Mouse (Mus musculus) embryonic facial prominence, embryonic 13.5 days (tissue): ENCODE data around the gene Aasdh. TPM values are rescaled to one million over a fixed set of nuclear protein-coding genes. Genes with fewer than 3 reads are reported as not detected.

ENCODE experiments used
- ATAC-seq: fragments of 200-750 bp; cut with Nextera tagmentation; 2 replicates; pipeline ENCODE4 v1.8.0; 2017; ENCODE audit warnings: low read depth; ENCODE audit not compliant: insufficient number of reproducible peaks, insufficient read depth, low FRiP score, low TSS enrichment
- H3K27ac ChIP-seq: fragments of 300-500 bp; sonication (generic); 2 replicates; pipeline ENCODE4 v1.5.1; 2015; ENCODE audit warnings: moderate library complexity, mild to moderate bottlenecking, inconsistent platforms
- H3K27me3 ChIP-seq: fragments of 300-500 bp; sonication (generic); 2 replicates; pipeline ENCODE4 v1.6.1; 2015; ENCODE audit warnings: mild to moderate bottlenecking, inconsistent platforms
- H3K36me3 ChIP-seq: fragments of 300-500 bp; sonication (generic); 2 replicates; pipeline ENCODE4 v1.6.1; 2015; ENCODE audit warnings: mild to moderate bottlenecking, inconsistent platforms
- H3K4me1 ChIP-seq: fragments of 300-500 bp; sonication (generic); 2 replicates; pipeline ENCODE4 v1.6.1; 2015; ENCODE audit warnings: inconsistent platforms
- H3K4me2 ChIP-seq: fragments of 300-500 bp; sonication (generic); 2 replicates; pipeline ENCODE4 v1.6.1; 2015; ENCODE audit warnings: moderate library complexity, mild to moderate bottlenecking, inconsistent platforms
- H3K4me3 ChIP-seq: fragments of 300-500 bp; sonication (generic); 2 replicates; pipeline ENCODE4 v1.5.1; 2015; ENCODE audit warnings: mild to moderate bottlenecking, inconsistent platforms
- H3K9ac ChIP-seq: fragments of 300-500 bp; sonication (generic); 2 replicates; pipeline ENCODE4 v1.6.1; 2015; ENCODE audit warnings: mild to moderate bottlenecking, inconsistent platforms
- H3K9me3 ChIP-seq: fragments of 300-500 bp; sonication (generic); 2 replicates; pipeline ENCODE4 v1.6.1; 2016; ENCODE audit warnings: inconsistent platforms
- WGBS: fragments of 180-500 bp; shearing (Covaris S2); methylation state at CpG from one replicate; pipeline ENCODE4 v1.1.7; 2015; ENCODE audit warnings: mixed read lengths; 5-methylcytosine and 5-hydroxymethylcytosine counted together
- polyA plus RNA-seq: library from polyadenylated mRNA; unstranded; fragments of >200 nt; fragmentation: Nextera tagmentation; extraction: Ambion mirVana; gene quantifications from 2 replicates; pipeline ENCODE4 v1.2.1, GENCODE M21; 2015

The Aasdh gene
- polyA plus RNA-seq, 1 experiment from 2014 or later: 21.4 TPM

GRCm38 (mm10) chr5:76906155-76906499 lies 813 bp upstream of the Aasdh start:
- Histone ChIP-seq H3K4me1 (peaks cover 18% of the 10 kb centered on the region), H3K4me2 (peak overlapping the region; percentile 68), H3K27ac (peak overlapping the region; percentile 75; the same call in 1 of the 2 replicates), H3K9ac (peak overlapping the region; percentile 84), H3K4me3 (peak overlapping the region; percentile 66), H3K9me3 (no peaks in the 10 kb centered on the region), H3K27me3 (no peaks in the 10 kb centered on the region), H3K36me3 (0 out of 2 replicates have a peak, but pooled peaks cover 4% of the 10 kb centered on the region)
- ATAC-seq: no peak
- WGBS: 48% methylated on average over 3 of the region's 3 CpGs

GRCm38 (mm10) chr5:76904713-76905404 lies 455 bp downstream of the Aasdh start:
- H3K4me3 ChIP-seq: peak overlapping the region; percentile 66
- peaks cover 18% of the 10 kb centered on the region for H3K4me1 ChIP-seq
- peak overlapping the region; percentile 68 for H3K4me2 ChIP-seq
- 3% methylated on average over 19 of the region's 19 CpGs for WGBS
- ATAC-seq: peak; percentile 15; the same call in 1 of the 2 replicates
- H3K9ac ChIP-seq: peak overlapping the region; percentile 84
- peak overlapping the region; percentile 78 for H3K27ac ChIP-seq
- H3K9me3 ChIP-seq: no peaks in the 10 kb centered on the region
- no peaks in the 10 kb centered on the region for H3K36me3 ChIP-seq
- H3K27me3 ChIP-seq: no peaks in the 10 kb centered on the region

GRCm38 (mm10) chr5:76902131-76902530 lies 3.2 kb downstream of the Aasdh start:
- Histone ChIP-seq H3K27ac (no peak overlapping the region), H3K9me3 (no peaks in the 10 kb centered on the region), H3K4me1 (peaks cover 14% of the 10 kb centered on the region), H3K4me3 (no peak overlapping the region), H3K27me3 (no peaks in the 10 kb centered on the region), H3K9ac (no peak overlapping the region), H3K4me2 (no peak overlapping the region), H3K36me3 (0 out of 2 replicates have a peak, but pooled peaks cover 7% of the 10 kb centered on the region)
- no peak for ATAC-seq
- 85% methylated on average over 4 of the region's 4 CpGs for whole genome bisulfite sequencing

GRCm38 (mm10) chr5:76893084-76893483 lies 12.2 kb downstream of the Aasdh start:
- WGBS: 88% methylated on average over 2 of the region's 2 CpGs
- H3K36me3 ChIP-seq: peaks cover 67% of the 10 kb centered on the region

GRCm38 (mm10) chr5:76892608-76893007 lies 12.7 kb downstream of the Aasdh start:
- peaks cover 62% of the 10 kb centered on the region for H3K36me3 ChIP-seq

More at GRCm38 (mm10) chr5:76893084-76893483, 12.2 kb downstream of the Aasdh start:
- Histone ChIP-seq H3K9ac (no peak overlapping the region), H3K4me1 (no peaks in the 10 kb centered on the region), H3K4me2 (no peak overlapping the region), H3K4me3 (no peak overlapping the region), H3K27ac (no peak overlapping the region), H3K9me3 (no peaks in the 10 kb centered on the region), H3K27me3 (no peaks in the 10 kb centered on the region)
- ATAC-seq: no peak

GRCm38 (mm10) chr5:76887011-76887410 lies 18.3 kb downstream of the Aasdh start:
- peaks cover 74% of the 10 kb centered on the region for H3K36me3 ChIP-seq
- no peak overlapping the region for H3K27ac ChIP-seq
- 95% methylated on average over 2 of the region's 2 CpGs for WGBS

More at GRCm38 (mm10) chr5:76892608-76893007, 12.7 kb downstream of the Aasdh start:
- H3K4me1 ChIP-seq: no peaks in the 10 kb centered on the region
- 81% methylated on average over 2 of the region's 2 CpGs for WGBS
- H3K9me3 ChIP-seq: no peaks in the 10 kb centered on the region
- no peak overlapping the region for H3K4me2 ChIP-seq
- no peak overlapping the region for H3K9ac ChIP-seq
- no peak overlapping the region for H3K4me3 ChIP-seq
- no peaks in the 10 kb centered on the region for H3K27me3 ChIP-seq
- H3K27ac ChIP-seq: no peak overlapping the region
- ATAC-seq: no peak

GRCm38 (mm10) chr5:76884107-76884506 lies 21.2 kb downstream of the Aasdh start:
- no peaks in the 10 kb centered on the region for H3K9me3 ChIP-seq
- H3K4me2 ChIP-seq: no peak overlapping the region
- H3K4me3 ChIP-seq: no peak overlapping the region
- no peaks in the 10 kb centered on the region for H3K4me1 ChIP-seq
- H3K9ac ChIP-seq: no peak overlapping the region
- ATAC-seq: no peak
- no peak overlapping the region for H3K27ac ChIP-seq
- 90% methylated on average over 1 of the region's 1 CpGs for WGBS
- H3K36me3 ChIP-seq: peaks cover 63% of the 10 kb centered on the region
- H3K27me3 ChIP-seq: no peaks in the 10 kb centered on the region

More at GRCm38 (mm10) chr5:76887011-76887410, 18.3 kb downstream of the Aasdh start:
- Histone ChIP-seq H3K4me3 (no peak overlapping the region), H3K4me2 (no peak overlapping the region), H3K4me1 (no peaks in the 10 kb centered on the region), H3K27me3 (no peaks in the 10 kb centered on the region), H3K9ac (no peak overlapping the region), H3K9me3 (no peaks in the 10 kb centered on the region)
- ATAC-seq: no peak

- ATAC-seq: no peak
- 87% methylated on average over 25 of the region's 25 CpGs for WGBS
- no peaks in the 10 kb centered on the region for H3K4me1 ChIP-seq
- H3K9ac ChIP-seq: no peak overlapping the region
- H3K27me3 ChIP-seq: no peaks in the 10 kb centered on the region
- no peak overlapping the region for H3K4me3 ChIP-seq
- no peak overlapping the region for H3K27ac ChIP-seq
- H3K9me3 ChIP-seq: no peaks in the 10 kb centered on the region
- H3K36me3 ChIP-seq: peaks cover 58% of the 10 kb centered on the region
- H3K4me2 ChIP-seq: no peak overlapping the region
These were observed 29.1 kb downstream of the Aasdh start for GRCm38 (mm10) chr5:76876106-76876758.

- peak overlapping the region; percentile 54 for H3K9ac ChIP-seq
- peaks cover 48% of the 10 kb centered on the region for H3K36me3 ChIP-seq
- H3K4me1 ChIP-seq: no peaks in the 10 kb centered on the region
- H3K27me3 ChIP-seq: no peaks in the 10 kb centered on the region
- peak overlapping the region; percentile 62 for H3K4me2 ChIP-seq
- H3K27ac ChIP-seq: no peak overlapping the region
- peak overlapping the region; percentile 35 for H3K4me3 ChIP-seq
- ATAC-seq: no peak
- no peaks in the 10 kb centered on the region for H3K9me3 ChIP-seq
- 47% methylated on average over 6 of the region's 6 CpGs for WGBS
These were observed 35.8 kb downstream of the Aasdh start for GRCm38 (mm10) chr5:76869553-76869952.

- Histone ChIP-seq H3K4me3 (peak overlapping the region; percentile 35), H3K9ac (peak overlapping the region; percentile 54), H3K36me3 (peaks cover 40% of the 10 kb centered on the region), H3K9me3 (no peaks in the 10 kb centered on the region), H3K27me3 (no peaks in the 10 kb centered on the region), H3K27ac (no peak overlapping the region), H3K4me1 (no peaks in the 10 kb centered on the region), H3K4me2 (peak overlapping the region; percentile 62)
- ATAC-seq: peak; percentile 86
- 19% methylated on average over 16 of the region's 16 CpGs for WGBS
These were observed 36.5 kb downstream of the Aasdh start for GRCm38 (mm10) chr5:76868693-76869286.

- H3K27ac ChIP-seq: no peak overlapping the region
- no peak overlapping the region for H3K4me2 ChIP-seq
- H3K4me1 ChIP-seq: no peaks in the 10 kb centered on the region
- peaks cover 32% of the 10 kb centered on the region for H3K36me3 ChIP-seq
- no peak overlapping the region for H3K4me3 ChIP-seq
- H3K9ac ChIP-seq: no peak overlapping the region
- H3K9me3 ChIP-seq: no peaks in the 10 kb centered on the region
- ATAC-seq: no peak
- WGBS: 64% methylated on average over 8 of the region's 8 CpGs
- H3K27me3 ChIP-seq: no peaks in the 10 kb centered on the region
These were observed 38.5 kb downstream of the Aasdh start for GRCm38 (mm10) chr5:76866819-76867218.
